Mouse (Mus musculus) stomach, embryonic 14.5 days (tissue): Measurements from ENCODE around the gene Sergef. TPM values are rescaled to one million over a fixed set of nuclear protein-coding genes. Genes with fewer than 3 reads are reported as not detected.
A peak's percentile ranks its signal among the peaks of the same experiment; 100 is the strongest.

Experiments
- ATAC-seq: fragments of 200-750 bp; cut with Nextera tagmentation; 2 replicates; pipeline ENCODE4 v1.8.0; 2017; ENCODE audit warnings: low read depth, moderate TSS enrichment; ENCODE audit not compliant: insufficient number of reproducible peaks, insufficient read depth, low FRiP score
- H3K27ac ChIP-seq: fragments of 300-500 bp; sonication (generic); 2 replicates; pipeline ENCODE4 v1.5.1; 2014; ENCODE audit warnings: mild to moderate bottlenecking, low read length, moderate library complexity, mixed read lengths
- H3K27me3 ChIP-seq: fragments of 300-500 bp; sonication (generic); 2 replicates; pipeline ENCODE4 v1.6.1; 2014; ENCODE audit warnings: low read length, control low read depth, mixed read lengths; ENCODE audit not compliant: control insufficient read depth, insufficient read depth
- H3K36me3 ChIP-seq: fragments of 300-500 bp; sonication (generic); 2 replicates; pipeline ENCODE4 v1.6.1; 2014; ENCODE audit warnings: mild to moderate bottlenecking, control low read depth, low read length, moderate library complexity, mixed read lengths; ENCODE audit not compliant: control insufficient read depth, insufficient read depth
- H3K4me1 ChIP-seq: fragments of 300-500 bp; sonication (generic); 2 replicates; pipeline ENCODE4 v1.6.1; 2014; ENCODE audit warnings: low read length, control low read depth, mixed read lengths; ENCODE audit not compliant: control insufficient read depth, insufficient read depth
- H3K4me2 ChIP-seq: fragments of 300-500 bp; sonication (generic); replicated peaks from 2 replicates; pipeline ENCODE4 v1.6.1; 2014; ENCODE audit warnings: low read depth, low read length, control low read depth
- H3K4me3 ChIP-seq: fragments of 300-500 bp; sonication (generic); 2 replicates; pipeline ENCODE4 v1.5.1; 2014; ENCODE audit warnings: low read depth, low read length, control low read depth
- H3K9ac ChIP-seq: fragments of 300-500 bp; sonication (generic); replicated peaks from 2 replicates; pipeline ENCODE4 v1.6.1; 2014; ENCODE audit warnings: low read depth, mild to moderate bottlenecking, control low read depth, low read length, moderate library complexity, mixed read lengths
- H3K9me3 ChIP-seq: fragments of 300-500 bp; sonication (generic); 2 replicates; pipeline ENCODE4 v1.6.1; 2016; ENCODE audit warnings: low read depth, low read length, control low read depth; ENCODE audit not compliant: control insufficient read depth
- WGBS: fragments of 180-500 bp; shearing (Covaris S2); extraction: QIAGEN DNeasy Blood & Tissue Kit; methylation state at CpG from one replicate; pipeline ENCODE4 v1.1.7; 2014; 5-methylcytosine and 5-hydroxymethylcytosine counted together
- polyA plus RNA-seq: library from polyadenylated mRNA; unstranded; fragments of >200 nt; fragmentation: Nextera tagmentation; extraction: Ambion mirVana; gene quantifications from 2 replicates; pipeline ENCODE4 v1.2.1, GENCODE M21; 2014

The Sergef gene
- polyA plus RNA-seq, 1 experiment from 2014 or later: 18.4 TPM

DNA sequence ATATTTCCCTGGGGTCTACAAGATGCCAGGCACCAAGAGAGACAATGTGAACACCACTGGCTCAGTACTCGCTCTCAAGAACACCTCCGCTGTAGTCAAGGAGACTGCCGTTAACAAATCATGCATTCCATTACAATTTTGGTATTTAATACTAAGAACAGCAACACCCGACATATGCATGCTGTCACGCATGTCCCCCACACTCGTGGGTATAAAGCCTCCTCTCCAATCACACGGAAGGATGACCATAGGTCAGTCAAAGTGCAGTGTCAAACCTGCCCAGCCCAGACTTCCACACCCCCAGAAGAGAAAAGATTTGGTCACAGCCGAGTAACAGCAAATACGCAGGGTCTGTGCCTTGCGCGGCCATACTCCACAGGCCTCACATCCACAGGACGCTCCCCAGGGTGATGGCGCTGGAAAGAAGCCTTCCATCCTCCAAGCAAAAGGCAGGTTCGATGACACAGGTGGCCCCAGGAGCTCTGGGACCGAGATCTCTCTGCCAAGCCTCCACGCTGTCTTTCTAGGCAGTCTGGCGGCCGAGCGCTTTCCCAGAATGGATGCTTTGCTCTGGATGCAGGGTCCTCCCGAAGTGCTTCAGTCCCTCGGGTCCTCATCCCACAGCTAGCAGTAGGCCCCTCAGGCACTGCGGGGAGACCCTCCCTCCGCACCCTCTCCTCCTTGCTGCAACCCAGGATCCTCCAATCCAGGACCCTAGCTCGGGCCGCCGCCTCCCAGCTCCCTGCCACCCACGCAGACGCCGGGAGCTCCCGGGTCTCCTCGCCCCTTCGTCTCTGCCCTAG is 517 bp downstream of the Sergef start:
- Histone ChIP-seq H3K9me3 (no peaks in the 10 kb centered on the region), H3K27ac (peak overlapping the region; percentile 33; the same call in 1 of the 2 replicates), H3K36me3 (no peaks in the 10 kb centered on the region), H3K4me1 (0 out of 2 replicates have a peak, but pooled peaks cover 4% of the 10 kb centered on the region), H3K4me3 (peak overlapping the region; percentile 64), H3K9ac (peak overlapping the region; percentile 71), H3K4me2 (peak overlapping the region; percentile 91), H3K27me3 (no peaks in the 10 kb centered on the region)
- WGBS: 7% methylated on average over 32 of the region's 32 CpGs
- ATAC-seq: peak; percentile 24; the same call in 1 of the 2 replicates

DNA sequence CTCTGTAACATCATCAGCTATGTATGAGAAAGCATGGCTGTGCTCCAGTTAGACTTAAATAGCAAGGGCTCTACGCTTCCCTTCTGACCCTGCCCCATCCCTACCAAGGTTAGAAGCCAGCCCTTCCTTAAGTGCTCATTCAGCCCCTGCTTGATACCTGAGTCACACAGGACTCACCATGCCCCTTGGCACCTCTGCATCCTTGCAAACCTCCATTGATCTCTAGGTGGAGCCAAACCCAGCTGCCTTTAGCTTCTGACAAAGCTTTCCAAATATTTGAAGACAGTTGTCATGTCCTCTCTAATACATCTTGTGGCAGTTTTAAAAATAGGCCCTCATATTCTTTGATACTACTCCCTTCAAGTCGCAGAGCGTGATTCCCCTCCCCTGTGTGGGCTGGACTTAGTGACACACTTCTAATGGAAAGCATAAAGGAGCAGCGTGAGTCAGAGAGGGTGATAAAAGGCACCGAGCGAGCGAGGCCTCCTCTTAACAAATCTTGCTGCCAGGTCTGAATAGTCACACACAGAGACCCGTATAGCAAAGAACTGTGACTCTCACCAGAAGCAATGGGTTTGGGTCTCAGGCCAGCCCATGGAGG is 11.1 kb downstream of the Sergef start:
- no peak overlapping the region for H3K4me2 ChIP-seq
- H3K4me1 ChIP-seq: no peaks in the 10 kb centered on the region
- H3K4me3 ChIP-seq: no peak overlapping the region
- no peaks in the 10 kb centered on the region for H3K27me3 ChIP-seq
- WGBS: 72% methylated on average over 8 of the region's 8 CpGs
- no peak overlapping the region for H3K27ac ChIP-seq
- H3K36me3 ChIP-seq: peaks cover 5% of the 10 kb centered on the region; the same call in 1 of the 2 replicates
- no peaks in the 10 kb centered on the region for H3K9me3 ChIP-seq
- H3K9ac ChIP-seq: no peak overlapping the region
- no peak for ATAC-seq

DNA sequence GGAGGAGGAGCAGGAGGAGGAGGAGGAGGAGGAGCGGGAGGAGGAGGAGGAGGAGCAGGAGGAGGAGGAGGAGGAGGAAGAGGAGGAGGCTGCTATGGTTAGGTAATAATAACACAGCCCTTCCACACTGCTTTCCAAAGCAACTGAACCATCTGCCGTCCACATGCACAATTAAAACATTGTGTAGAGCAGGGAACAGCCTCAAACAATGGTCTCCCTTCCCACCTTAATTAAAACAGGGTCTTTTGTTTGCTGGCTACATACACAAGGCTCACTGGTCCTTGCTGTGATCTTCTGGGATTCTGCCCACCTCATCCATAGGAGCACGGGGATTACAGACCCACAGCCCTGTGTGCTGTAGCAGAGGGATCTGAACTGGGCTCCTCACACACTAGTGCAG is 15.6 kb downstream of the Sergef start:
- Histone ChIP-seq H3K27ac (no peak overlapping the region), H3K9me3 (no peaks in the 10 kb centered on the region), H3K4me3 (no peak overlapping the region), H3K9ac (no peak overlapping the region), H3K36me3 (peaks cover 2% of the 10 kb centered on the region), H3K27me3 (no peaks in the 10 kb centered on the region), H3K4me2 (no peak overlapping the region), H3K4me1 (no peaks in the 10 kb centered on the region)
- 83% methylated on average over 2 of the region's 3 CpGs for WGBS
- no peak for ATAC-seq

DNA sequence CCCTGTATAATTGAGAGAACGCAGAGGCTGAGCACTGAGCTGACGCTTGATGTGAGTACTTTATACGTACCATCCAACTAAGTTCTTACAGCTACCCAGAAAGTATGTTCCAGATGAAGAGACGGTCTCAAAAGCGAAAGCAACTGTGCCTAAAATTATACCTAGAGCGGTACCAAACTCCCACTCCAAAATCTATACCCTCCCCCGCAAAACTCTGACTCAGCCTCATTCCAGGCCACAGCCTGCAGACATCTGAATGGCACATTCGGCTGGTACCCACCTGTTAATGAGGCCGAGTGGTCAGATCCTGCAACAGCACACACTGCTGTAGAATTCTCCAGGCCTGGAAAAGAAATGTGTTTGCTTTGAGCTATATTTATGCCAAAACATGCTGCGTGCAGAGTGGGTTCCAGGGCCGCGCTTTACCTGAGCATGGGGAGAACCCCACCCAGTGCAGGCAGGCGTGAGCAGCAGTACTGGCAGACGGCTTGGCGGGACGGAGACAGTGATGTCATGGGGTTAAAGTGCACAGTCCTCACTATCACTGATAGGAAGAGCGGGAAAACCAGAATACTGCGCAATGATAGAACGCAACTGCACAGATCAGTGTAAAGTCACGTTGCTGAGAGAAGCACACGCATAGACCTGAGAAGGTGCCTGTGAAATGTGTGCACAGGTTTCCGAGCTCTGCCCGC is 21.0 kb downstream of the Sergef start:
- no peaks in the 10 kb centered on the region for H3K9me3 ChIP-seq
- ATAC-seq: no peak
- H3K36me3 ChIP-seq: peaks cover 2% of the 10 kb centered on the region
- no peak overlapping the region for H3K27ac ChIP-seq
- H3K4me1 ChIP-seq: no peaks in the 10 kb centered on the region
- H3K27me3 ChIP-seq: no peaks in the 10 kb centered on the region
- no peak overlapping the region for H3K4me3 ChIP-seq
- no peak overlapping the region for H3K4me2 ChIP-seq
- H3K9ac ChIP-seq: no peak overlapping the region
- WGBS: 92% methylated on average over 23 of the region's 23 CpGs

DNA sequence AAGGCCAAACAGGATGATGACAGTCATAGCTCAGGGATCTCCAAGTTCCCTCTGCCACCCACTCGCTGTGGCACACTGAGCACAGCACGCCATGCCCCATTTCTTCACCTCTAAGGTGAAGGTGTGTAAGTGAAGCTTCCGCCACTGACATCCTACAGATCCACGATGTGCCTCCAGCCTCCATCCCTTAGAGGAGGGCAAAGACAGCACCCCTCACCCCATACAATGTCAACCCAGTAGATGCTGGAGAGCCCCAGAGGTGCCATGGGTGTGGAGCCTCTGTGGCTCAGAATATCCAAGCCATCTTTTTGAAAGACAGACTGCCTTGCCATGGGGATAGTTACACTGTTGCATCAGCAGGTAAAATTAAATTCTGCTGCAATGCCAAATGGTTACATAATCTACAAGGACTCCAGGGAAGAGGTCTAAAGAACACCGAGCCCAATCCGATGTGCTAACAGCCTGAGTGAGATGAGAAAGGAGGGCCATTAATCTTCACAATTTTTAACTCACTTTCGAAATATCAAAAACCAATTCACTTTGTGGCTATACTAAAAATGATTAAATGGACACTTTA is 23.1 kb downstream of the Sergef start:
- ATAC-seq: no peak
- H3K4me1 ChIP-seq: no peaks in the 10 kb centered on the region
- no peak overlapping the region for H3K4me2 ChIP-seq
- no peak overlapping the region for H3K27ac ChIP-seq
- WGBS: 85% methylated on average over 7 of the region's 7 CpGs
- H3K9ac ChIP-seq: no peak overlapping the region
- peaks cover 2% of the 10 kb centered on the region for H3K36me3 ChIP-seq
- no peaks in the 10 kb centered on the region for H3K27me3 ChIP-seq
- no peaks in the 10 kb centered on the region for H3K9me3 ChIP-seq
- no peak overlapping the region for H3K4me3 ChIP-seq

DNA sequence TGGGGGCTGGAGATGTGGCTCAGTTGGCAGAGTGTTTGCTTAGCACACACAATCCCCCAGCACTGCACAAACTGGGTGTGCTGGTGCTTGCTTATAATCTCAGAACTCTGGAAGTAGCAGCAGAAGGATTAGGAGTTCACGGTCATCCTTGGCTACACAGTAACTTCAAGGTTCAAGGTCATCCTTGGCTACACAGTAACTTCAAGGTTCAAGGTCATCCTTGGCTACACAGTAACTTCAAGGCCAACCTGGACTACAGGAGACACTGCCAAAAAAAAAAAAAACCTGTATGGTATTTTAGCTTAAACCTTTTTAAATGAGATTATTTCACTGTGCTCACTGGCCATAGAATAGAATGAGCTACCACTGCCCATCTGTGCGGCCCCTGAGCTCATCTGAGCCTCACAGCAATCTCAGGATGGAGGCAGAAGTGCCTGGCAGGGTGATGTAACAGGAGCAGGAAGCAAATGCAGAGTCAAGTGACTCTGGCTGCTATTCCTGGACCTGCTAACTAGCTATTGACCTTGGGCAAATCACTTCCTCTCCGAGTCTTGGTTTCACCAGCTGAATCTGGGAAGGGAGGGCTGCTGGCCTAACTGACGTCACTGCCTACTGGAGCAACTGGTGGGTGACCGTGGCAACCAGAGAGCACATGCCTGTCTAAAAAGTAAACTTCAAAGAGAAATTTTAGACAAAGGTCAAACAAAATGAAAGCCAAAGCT is 24.2 kb downstream of the Sergef start:
- Histone ChIP-seq H3K9ac (no peak overlapping the region), H3K4me1 (no peaks in the 10 kb centered on the region), H3K4me2 (no peak overlapping the region), H3K4me3 (no peak overlapping the region), H3K36me3 (peaks cover 2% of the 10 kb centered on the region), H3K27ac (no peak overlapping the region), H3K27me3 (no peaks in the 10 kb centered on the region), H3K9me3 (no peaks in the 10 kb centered on the region)
- ATAC-seq: no peak
- WGBS: 40% methylated on average over 5 of the region's 5 CpGs

DNA sequence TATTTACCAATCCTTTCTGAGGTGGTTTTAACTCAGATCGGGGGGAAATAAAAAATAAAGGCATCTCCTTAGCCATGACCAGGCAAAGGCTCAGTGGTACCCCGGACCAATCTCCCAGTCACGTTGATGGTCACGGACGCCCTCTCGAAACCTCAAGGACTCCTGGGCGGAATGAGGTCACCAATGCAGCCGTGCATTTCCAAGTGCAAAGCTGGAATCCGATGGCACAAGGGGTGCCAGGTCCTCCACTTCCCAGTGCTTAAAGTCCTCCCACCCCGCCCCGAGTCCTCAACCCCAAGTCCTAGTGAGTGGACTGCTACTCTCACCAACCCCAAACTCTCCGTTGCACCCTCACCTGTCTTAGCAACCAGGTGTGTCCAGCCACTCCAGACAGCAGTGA is 25.3 kb downstream of the Sergef start:
- ATAC-seq: no peak
- no peak overlapping the region for H3K4me2 ChIP-seq
- no peaks in the 10 kb centered on the region for H3K9me3 ChIP-seq
- 88% methylated on average over 12 of the region's 12 CpGs for WGBS
- no peak overlapping the region for H3K4me3 ChIP-seq
- H3K27ac ChIP-seq: no peak overlapping the region
- H3K36me3 ChIP-seq: peaks cover 2% of the 10 kb centered on the region
- H3K9ac ChIP-seq: no peak overlapping the region
- H3K27me3 ChIP-seq: no peaks in the 10 kb centered on the region
- no peaks in the 10 kb centered on the region for H3K4me1 ChIP-seq

DNA sequence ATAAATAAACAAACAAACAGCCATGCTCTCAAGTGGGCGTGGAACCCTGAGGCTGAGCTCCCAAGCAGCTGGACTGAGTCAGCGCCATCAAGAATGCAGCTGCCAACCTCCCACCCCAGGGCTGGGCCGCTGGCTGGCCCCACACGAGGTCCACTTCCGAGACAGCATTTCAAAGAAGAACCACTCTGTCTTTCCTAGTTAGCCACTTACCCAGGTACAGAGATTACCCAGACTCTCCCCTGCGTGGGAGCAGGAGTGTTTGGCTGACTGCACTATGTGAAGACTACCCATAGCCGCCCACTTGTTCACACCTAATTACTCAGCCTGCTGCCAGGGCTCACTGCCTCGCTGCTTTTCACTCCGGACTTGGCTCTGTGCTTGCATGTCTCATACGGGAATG is 26.5 kb downstream of the Sergef start:
- no peak for ATAC-seq
- WGBS: 65% methylated on average over 10 of the region's 10 CpGs
- H3K9ac ChIP-seq: no peak overlapping the region
- no peaks in the 10 kb centered on the region for H3K9me3 ChIP-seq
- no peaks in the 10 kb centered on the region for H3K4me1 ChIP-seq
- H3K27ac ChIP-seq: no peak overlapping the region
- no peaks in the 10 kb centered on the region for H3K27me3 ChIP-seq
- H3K4me3 ChIP-seq: no peak overlapping the region
- H3K36me3 ChIP-seq: no peaks in the 10 kb centered on the region; the same call in 1 of the 2 replicates
- no peak overlapping the region for H3K4me2 ChIP-seq
